Mouse (Mus musculus) layer of hippocampus, adult 9-10 months (tissue): Measurements from ENCODE around the gene Exosc8.

ENCODE experiments used
- DNase-seq: peaks from one replicate; pipeline ENCODE4 v3.0.0; 2022; ENCODE audit warnings: low spot score

Exosc8 gene

GRCm38 (mm10) chr3:54681310-54682204, 53.6 kb downstream of the Exosc8 start:
- DNase-seq, result no peak
